Mouse (Mus musculus) stomach, postnatal 0 days (tissue): ENCODE data around the gene Rffl.

Experiments used
- CTCF ChIP-seq: IDR thresholded peaks from 2 replicates; pipeline ENCODE4 v1.5.1; 2016; ENCODE audit warnings: antibody characterized with exemption, low read depth, mild to moderate bottlenecking, moderate library complexity
- EP300 ChIP-seq: optimal IDR thresholded peaks from 2 replicates; pipeline ENCODE3; 2016; ENCODE audit warnings: antibody characterized with exemption

- TF ChIP-seq CTCF, result no peak
- TF ChIP-seq EP300, result no peak
Measured at GRCm38 (mm10) chr11:82857307-82857848, 13.6 kb downstream of the Rffl start.
